Mouse (Mus musculus): ENCODE measurements at regions not wholly inside any gene's neighbourhood (a gene's known extent, or its start where the extent isn't known, plus 50 kb on each side); places are given as distances from the start of the nearest gene placed in this dataset.

GRCm38 (mm10) chr13:60123964-60124363, 53.2 kb downstream of the Gas1 start:
- no peak for DNase-seq (ENCODE audit: low spot score)

- DNase-seq (ENCODE audit: low spot score): no peak
Measured at GRCm38 (mm10) chr13:60123174-60123587, 54.0 kb downstream of the Gas1 start.

- no peak for DNase-seq (ENCODE audit: low spot score)
Measured at GRCm38 (mm10) chr13:60122341-60123173, 54.6 kb downstream of the Gas1 start.

- no peak for DNase-seq (ENCODE audit: low spot score)
Measured at GRCm38 (mm10) chr13:60111465-60111864, 65.7 kb downstream of the Gas1 start.

GRCm38 (mm10) chr13:60110079-60110846, 66.9 kb downstream of the Gas1 start:
- peak; percentile 60 for DNase-seq (ENCODE audit: low spot score)

GRCm38 (mm10) chr13:60105286-60105685, 71.9 kb downstream of the Gas1 start:
- no peak for DNase-seq (ENCODE audit: low spot score)

- no peak for DNase-seq (ENCODE audit: low spot score)
Measured at GRCm38 (mm10) chr13:60101651-60102050, 75.5 kb downstream of the Gas1 start.

- no peak for DNase-seq (ENCODE audit: low spot score)
Measured at GRCm38 (mm10) chr13:60100130-60101112, 76.7 kb downstream of the Gas1 start.

- DNase-seq (ENCODE audit: low spot score): peak; percentile 43
Measured at GRCm38 (mm10) chr13:60099469-60100129, 77.6 kb downstream of the Gas1 start.

- no peak for DNase-seq (ENCODE audit: low spot score)
Measured at GRCm38 (mm10) chr13:60098394-60098793, 78.8 kb downstream of the Gas1 start.

GRCm38 (mm10) chr13:60097776-60098175, 79.4 kb downstream of the Gas1 start:
- no peak for DNase-seq (ENCODE audit: low spot score)

GRCm38 (mm10) chr13:60086657-60087056, 90.5 kb downstream of the Gas1 start:
- peak; percentile 33 for DNase-seq (ENCODE audit: low spot score)

- peak; percentile 15 for DNase-seq (ENCODE audit: low spot score)
Measured at GRCm38 (mm10) chr13:60084975-60085374, 92.2 kb downstream of the Gas1 start.

- no peak for DNase-seq (ENCODE audit: low spot score)
Measured at GRCm38 (mm10) chr13:60084290-60084689, 92.9 kb downstream of the Gas1 start.

- DNase-seq (ENCODE audit: low spot score): no peak
Measured at GRCm38 (mm10) chr13:60080113-60080512, 97.1 kb downstream of the Gas1 start.

- no peak for DNase-seq (ENCODE audit: low spot score)
Measured at GRCm38 (mm10) chr13:60078331-60079050, 98.7 kb downstream of the Gas1 start.

GRCm38 (mm10) chr13:60076147-60076800, 100.9 kb downstream of the Gas1 start:
- no peak for DNase-seq (ENCODE audit: low spot score)

GRCm38 (mm10) chr13:60071595-60071994, 105.6 kb downstream of the Gas1 start:
- no peak for DNase-seq (ENCODE audit: low spot score)

GRCm38 (mm10) chr13:60069196-60069595, 108.0 kb downstream of the Gas1 start:
- no peak for DNase-seq (ENCODE audit: low spot score)

GRCm38 (mm10) chr13:60067325-60067724, 109.8 kb downstream of the Gas1 start:
- no peak for DNase-seq (ENCODE audit: low spot score)
